Mouse (Mus musculus) heart, embryonic 13.5 days (tissue): ENCODE measurements around the gene C1qa. TPM values are rescaled to one million over a fixed set of nuclear protein-coding genes. Genes with fewer than 3 reads are reported as not detected.

Experiments
- ATAC-seq: fragments of 200-750 bp; cut with Nextera tagmentation; 2 replicates; pipeline ENCODE4 v1.8.0; 2017; ENCODE audit warnings: moderate TSS enrichment; ENCODE audit not compliant: insufficient number of reproducible peaks, low FRiP score, low TSS enrichment; ENCODE audit errors: extremely low read depth
- H3K27ac ChIP-seq: fragments of 300-500 bp; sonication (generic); replicated peaks from 2 replicates; pipeline ENCODE4 v1.5.1; 2015; ENCODE audit warnings: moderate library complexity, mild to moderate bottlenecking, inconsistent platforms
- H3K27me3 ChIP-seq: fragments of 300-500 bp; sonication (generic); replicated peaks from 2 replicates; pipeline ENCODE4 v1.6.1; 2015; ENCODE audit warnings: mild to moderate bottlenecking, inconsistent platforms
- H3K36me3 ChIP-seq: fragments of 300-500 bp; sonication (generic); 2 replicates; pipeline ENCODE4 v1.6.1; 2015; ENCODE audit warnings: mild to moderate bottlenecking, inconsistent platforms
- H3K4me1 ChIP-seq: fragments of 300-500 bp; sonication (generic); 2 replicates; pipeline ENCODE4 v1.6.1; 2015; ENCODE audit warnings: inconsistent platforms
- H3K4me2 ChIP-seq: fragments of 300-500 bp; sonication (generic); 2 replicates; pipeline ENCODE4 v1.6.1; 2015; ENCODE audit warnings: inconsistent platforms, mild to moderate bottlenecking, moderate library complexity
- H3K4me3 ChIP-seq: fragments of 300-500 bp; sonication (generic); 2 replicates; pipeline ENCODE4 v1.5.1; 2015; ENCODE audit warnings: moderate library complexity, mild to moderate bottlenecking, inconsistent platforms
- H3K9ac ChIP-seq: fragments of 300-500 bp; sonication (generic); 2 replicates; pipeline ENCODE4 v1.6.1; 2015; ENCODE audit warnings: inconsistent platforms, mild to moderate bottlenecking, moderate library complexity
- H3K9me3 ChIP-seq: fragments of 300-500 bp; sonication (generic); 2 replicates; pipeline ENCODE4 v1.6.1; 2016; ENCODE audit warnings: inconsistent platforms
- WGBS: fragments of 180-500 bp; shearing (Covaris S2); methylation state at CpG from one replicate; pipeline ENCODE4 v1.1.7; 2015; ENCODE audit warnings: mixed read lengths; 5-methylcytosine and 5-hydroxymethylcytosine counted together
- polyA plus RNA-seq: library from polyadenylated mRNA; unstranded; fragments of >200 nt; fragmentation: Nextera tagmentation; extraction: Ambion mirVana; gene quantifications from 2 replicates; pipeline ENCODE4 v1.2.1, GENCODE M21; 2015

Gene C1qa
- polyA plus RNA-seq, 1 experiment from 2014 or later = 23.6 TPM

- H3K4me2 ChIP-seq = no peak within 1 kb of the TSS
- H3K36me3 ChIP-seq = no peaks in the 10 kb centered on the region
- peaks cover 80% of the 10 kb centered on the region for H3K27me3 ChIP-seq
- ATAC-seq = no peak
- no peaks in the 10 kb centered on the region for H3K9me3 ChIP-seq
- no peak within 1 kb of the TSS for H3K27ac ChIP-seq
- WGBS = 59% methylated on average over 7 of the region's 7 CpGs
- H3K4me1 ChIP-seq = no peaks in the 10 kb centered on the region
- H3K4me3 ChIP-seq = no peak within 1 kb of the TSS
- no peak within 1 kb of the TSS for H3K9ac ChIP-seq
Observed at GRCm38 (mm10) chr4:136886101-136886500, 12.5 kb downstream of the C1qa start, which contains the start of gene C1qb. Gene C1qb, minus strand, starts transcription at chr4:136886187.

GRCm38 (mm10) chr4:136878601-136879000 is 20.0 kb downstream of the C1qa start:
- no peak for ATAC-seq
- Histone ChIP-seq H3K4me3 (no peak overlapping the region), H3K9ac (no peak overlapping the region), H3K27ac (no peak overlapping the region), H3K9me3 (no peaks in the 10 kb centered on the region), H3K4me1 (no peaks in the 10 kb centered on the region), H3K4me2 (no peak overlapping the region), H3K27me3 (peaks cover 81% of the 10 kb centered on the region), H3K36me3 (no peaks in the 10 kb centered on the region)
- WGBS = 18% methylated on average over 5 of the region's 5 CpGs

GRCm38 (mm10) chr4:136878171-136878570 is 20.4 kb downstream of the C1qa start:
- Histone ChIP-seq H3K4me2 (no peak overlapping the region), H3K27me3 (peaks cover 81% of the 10 kb centered on the region), H3K4me1 (no peaks in the 10 kb centered on the region), H3K9ac (no peak overlapping the region), H3K4me3 (no peak overlapping the region), H3K27ac (no peak overlapping the region), H3K36me3 (no peaks in the 10 kb centered on the region), H3K9me3 (no peaks in the 10 kb centered on the region)
- 43% methylated on average over 8 of the region's 8 CpGs for WGBS
- no peak for ATAC-seq

- no peaks in the 10 kb centered on the region for H3K9me3 ChIP-seq
- ATAC-seq = no peak
- WGBS = 18% methylated on average over 7 of the region's 7 CpGs
- H3K9ac ChIP-seq = no peak overlapping the region
- no peaks in the 10 kb centered on the region for H3K36me3 ChIP-seq
- H3K4me2 ChIP-seq = no peak overlapping the region
- H3K27me3 ChIP-seq = peaks cover 80% of the 10 kb centered on the region
- no peak overlapping the region for H3K27ac ChIP-seq
- no peak overlapping the region for H3K4me3 ChIP-seq
- H3K4me1 ChIP-seq = no peaks in the 10 kb centered on the region
Observed at GRCm38 (mm10) chr4:136876971-136877370, 21.6 kb downstream of the C1qa start.

GRCm38 (mm10) chr4:136875012-136875411 is 23.6 kb downstream of the C1qa start:
- ATAC-seq = no peak
- H3K36me3 ChIP-seq = no peaks in the 10 kb centered on the region
- H3K27me3 ChIP-seq = peaks cover 74% of the 10 kb centered on the region
- WGBS = 86% methylated on average over 14 of the region's 14 CpGs
- no peak overlapping the region for H3K4me2 ChIP-seq
- H3K4me3 ChIP-seq = no peak overlapping the region
- H3K9ac ChIP-seq = no peak overlapping the region
- H3K27ac ChIP-seq = no peak overlapping the region
- H3K9me3 ChIP-seq = no peaks in the 10 kb centered on the region
- H3K4me1 ChIP-seq = no peaks in the 10 kb centered on the region

- 66% methylated on average over 6 of the region's 6 CpGs for WGBS
- H3K27me3 ChIP-seq = peaks cover 88% of the 10 kb centered on the region
Observed at GRCm38 (mm10) chr4:136868371-136868770, 30.2 kb downstream of the C1qa start.

GRCm38 (mm10) chr4:136867690-136868345 is 30.8 kb downstream of the C1qa start:
- no peak overlapping the region for H3K9ac ChIP-seq
- H3K9me3 ChIP-seq = no peaks in the 10 kb centered on the region
- H3K4me3 ChIP-seq = no peak overlapping the region
- ATAC-seq = no peak
- peaks cover 88% of the 10 kb centered on the region for H3K27me3 ChIP-seq
- H3K4me2 ChIP-seq = no peak overlapping the region
- no peak overlapping the region for H3K27ac ChIP-seq
- 0 out of 2 replicates have a peak, but pooled peaks cover 3% of the 10 kb centered on the region for H3K4me1 ChIP-seq
- H3K36me3 ChIP-seq = no peaks in the 10 kb centered on the region
- 14% methylated on average over 12 of the region's 12 CpGs for WGBS

More at GRCm38 (mm10) chr4:136868371-136868770, 30.2 kb downstream of the C1qa start:
- H3K9ac ChIP-seq = no peak overlapping the region
- H3K4me2 ChIP-seq = no peak overlapping the region
- no peak for ATAC-seq
- H3K36me3 ChIP-seq = no peaks in the 10 kb centered on the region
- no peak overlapping the region for H3K27ac ChIP-seq
- H3K9me3 ChIP-seq = no peaks in the 10 kb centered on the region
- 0 out of 2 replicates have a peak, but pooled peaks cover 3% of the 10 kb centered on the region for H3K4me1 ChIP-seq
- H3K4me3 ChIP-seq = no peak overlapping the region

- WGBS = 66% methylated on average over 5 of the region's 5 CpGs
Observed at GRCm38 (mm10) chr4:136865531-136865930, 33.1 kb downstream of the C1qa start.

GRCm38 (mm10) chr4:136864751-136865470 is 33.7 kb downstream of the C1qa start:
- no peak overlapping the region for H3K4me3 ChIP-seq
- peaks cover 99% of the 10 kb centered on the region for H3K27me3 ChIP-seq
- no peaks in the 10 kb centered on the region for H3K36me3 ChIP-seq
- WGBS = 23% methylated on average over 15 of the region's 15 CpGs
- H3K9me3 ChIP-seq = peaks cover 3% of the 10 kb centered on the region; the same call in 1 of the 2 replicates
- H3K4me1 ChIP-seq = peaks cover 8% of the 10 kb centered on the region; the same call in 1 of the 2 replicates
- no peak overlapping the region for H3K4me2 ChIP-seq
- ATAC-seq = no peak
- H3K27ac ChIP-seq = no peak overlapping the region
- no peak overlapping the region for H3K9ac ChIP-seq

More at GRCm38 (mm10) chr4:136865531-136865930, 33.1 kb downstream of the C1qa start:
- no peaks in the 10 kb centered on the region for H3K36me3 ChIP-seq
- no peak overlapping the region for H3K9ac ChIP-seq
- peaks cover 99% of the 10 kb centered on the region for H3K27me3 ChIP-seq
- no peak overlapping the region for H3K4me2 ChIP-seq
- no peak for ATAC-seq
- H3K4me1 ChIP-seq = peaks cover 8% of the 10 kb centered on the region; the same call in 1 of the 2 replicates
- H3K27ac ChIP-seq = no peak overlapping the region
- H3K9me3 ChIP-seq = no peaks in the 10 kb centered on the region
- no peak overlapping the region for H3K4me3 ChIP-seq

- no peak for ATAC-seq
- no peak overlapping the region for H3K9ac ChIP-seq
- no peak overlapping the region for H3K4me3 ChIP-seq
- H3K36me3 ChIP-seq = no peaks in the 10 kb centered on the region
- H3K4me1 ChIP-seq = peaks cover 8% of the 10 kb centered on the region; the same call in 1 of the 2 replicates
- H3K27me3 ChIP-seq = peaks cover 100% of the 10 kb centered on the region
- H3K9me3 ChIP-seq = peaks cover 5% of the 10 kb centered on the region; the same call in 1 of the 2 replicates
- H3K4me2 ChIP-seq = no peak overlapping the region
- H3K27ac ChIP-seq = no peak overlapping the region
- 18% methylated on average over 9 of the region's 9 CpGs for WGBS
Observed at GRCm38 (mm10) chr4:136863517-136863916, 35.1 kb downstream of the C1qa start.

GRCm38 (mm10) chr4:136862411-136862810 is 36.2 kb downstream of the C1qa start:
- no peaks in the 10 kb centered on the region for H3K36me3 ChIP-seq
- 51% methylated on average over 2 of the region's 2 CpGs for WGBS
- ATAC-seq = no peak
- peaks cover 5% of the 10 kb centered on the region; the same call in 1 of the 2 replicates for H3K9me3 ChIP-seq
- peaks cover 100% of the 10 kb centered on the region for H3K27me3 ChIP-seq
- H3K4me3 ChIP-seq = no peak overlapping the region
- no peak overlapping the region for H3K9ac ChIP-seq
- H3K4me1 ChIP-seq = peaks cover 8% of the 10 kb centered on the region; the same call in 1 of the 2 replicates
- no peak overlapping the region for H3K27ac ChIP-seq
- H3K4me2 ChIP-seq = no peak overlapping the region
